Mouse (Mus musculus) kidney, adult 2 months (tissue): ENCODE measurements around the gene Sec31b.
A peak's percentile ranks its signal among the peaks of the same experiment; 100 is the strongest.

Experiments used
- CTCF ChIP-seq: fragments of 200-500 bp; conservative IDR thresholded peaks from 2 replicates; pipeline ENCODE4 v1.5.1; 2011; ENCODE audit warnings: low read depth, mild to moderate bottlenecking, control low read depth, low read length, moderate library complexity, mixed read lengths; ENCODE audit not compliant: insufficient read depth, insufficient read length
- POLR2A ChIP-seq: fragments of 200-500 bp; IDR thresholded peaks from one replicate; pipeline ENCODE4 v1.6.1; 2011; ENCODE audit warnings: low read depth, low read length, control low read depth

- TF ChIP-seq POLR2A (no peak), CTCF (peak; percentile 85)
These were observed 889 bp downstream of the Sec31b start for GRCm38 (mm10) chr19:44544775-44545174.
